Mouse (Mus musculus): ENCODE data around the gene Rpl13. TPM values are rescaled to one million over a fixed set of nuclear protein-coding genes. Genes with fewer than 3 reads are reported as not detected.
A peak's percentile ranks its signal among the peaks of the same experiment; 100 is the strongest.
"Not testable (repeated sequence)": the region's sequence is repeated elsewhere in the genome, so short reads cannot be mapped to it uniquely, and the experiment has no call there.

Gene Rpl13
- polyA plus RNA-seq, 1 experiment, result 1,500 TPM

DNA sequence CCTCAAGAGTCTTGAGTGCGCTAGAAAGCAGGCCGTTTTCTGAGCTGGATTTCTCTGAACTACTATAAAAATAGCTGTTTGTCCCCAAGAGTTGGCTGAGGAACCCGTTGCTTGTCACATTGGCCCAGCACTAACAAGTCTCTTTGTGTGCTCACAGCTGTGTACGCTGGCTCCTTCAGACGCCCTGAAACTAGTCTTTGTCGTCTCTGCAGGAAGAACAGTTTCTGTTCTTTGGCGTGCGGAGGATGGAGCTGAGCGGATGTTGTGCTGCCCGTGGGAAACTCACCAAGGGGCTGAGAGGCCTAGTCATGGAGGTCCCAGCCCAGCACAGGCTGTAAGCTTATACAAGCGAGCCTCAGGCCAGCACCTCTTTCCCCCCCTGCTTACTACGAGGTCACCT is 18.5 kb upstream of the Rpl13 start:
- H3K4me3 ChIP-seq (replicated peaks; ENCODE audit: extremely low read depth, low read depth, low read length), result no peak overlapping the region
- no peak for TF ChIP-seq CTCF (IDR thresholded peaks at IDR 0.05; ENCODE audit: insufficient read depth, low read length)
- no peak for TF ChIP-seq POLR2A (IDR thresholded peaks at IDR 0.05; ENCODE audit: borderline replicate concordance, extremely low read depth, low read depth, low read length)
- 88% methylated on average over 12 of the region's 12 CpGs for WGBS

DNA sequence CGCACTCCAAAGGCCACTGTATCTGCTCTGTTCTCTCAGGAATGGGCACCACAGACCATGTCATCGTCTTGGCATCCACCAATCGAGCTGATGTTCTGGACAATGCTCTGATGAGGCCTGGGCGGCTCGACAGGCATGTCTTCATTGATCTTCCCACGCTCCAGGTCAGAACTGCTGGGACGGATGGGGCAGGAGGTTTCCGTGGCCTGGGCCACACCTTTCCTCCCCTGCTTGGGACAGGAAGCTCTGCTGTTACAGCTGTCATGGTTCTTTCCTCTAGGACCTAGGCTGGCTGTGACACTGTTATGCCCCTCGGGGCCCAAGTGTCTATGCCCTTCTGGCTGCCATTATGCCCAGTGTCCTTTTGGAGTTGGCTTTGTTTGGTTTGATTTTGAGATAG is 14.9 kb upstream of the Rpl13 start:
- DNase-seq, result no peak
- Histone ChIP-seq H3K4me3 (replicated peaks; ENCODE audit: extremely low read depth, low read depth, low read length) (no peak overlapping the region), H3K4me1 (ENCODE audit: control insufficient read depth, insufficient read depth, low read length) (no peaks in the 10 kb centered on the region)
- WGBS, result 47% methylated on average over 9 of the region's 9 CpGs
- TF ChIP-seq CTCF (IDR thresholded peaks at IDR 0.05; ENCODE audit: insufficient read depth, low read length) (no peak), POLR2A (IDR thresholded peaks at IDR 0.05; ENCODE audit: borderline replicate concordance, extremely low read depth, low read depth, low read length) (no peak)

More for the DNA sequence above, 18.5 kb upstream of the Rpl13 start:
- no peak for DNase-seq
- H3K4me1 ChIP-seq (ENCODE audit: control insufficient read depth, insufficient read depth, low read length), result no peaks in the 10 kb centered on the region

DNA sequence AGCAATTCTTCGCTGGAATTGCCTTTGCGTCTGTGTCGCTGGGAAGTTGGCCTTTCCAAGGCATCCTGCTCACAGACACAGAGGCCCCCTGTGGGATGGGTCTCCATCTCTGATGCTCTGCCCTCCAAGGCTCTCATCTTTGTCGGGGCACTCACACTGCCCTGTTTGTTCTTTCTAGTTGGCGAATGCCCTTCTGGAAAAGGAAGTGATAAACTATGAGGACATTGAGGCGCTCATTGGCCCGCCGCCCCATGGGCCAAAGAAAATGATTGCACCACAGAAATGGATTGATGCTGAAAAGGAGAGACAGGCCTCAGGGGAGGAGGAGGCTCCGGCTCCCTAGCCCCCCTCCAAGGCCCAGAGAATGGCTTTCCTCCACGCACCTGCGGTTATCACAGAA is 4.9 kb upstream of the Rpl13 start:
- no peak for DNase-seq
- no peak overlapping the region for H3K4me3 ChIP-seq (replicated peaks; ENCODE audit: extremely low read depth, low read depth, low read length)
- TF ChIP-seq CTCF (IDR thresholded peaks at IDR 0.05; ENCODE audit: insufficient read depth, low read length) (no peak), POLR2A (IDR thresholded peaks at IDR 0.05; ENCODE audit: borderline replicate concordance, extremely low read depth, low read depth, low read length) (no peak)
- 84% methylated on average over 11 of the region's 11 CpGs for WGBS
- H3K4me1 ChIP-seq (ENCODE audit: control insufficient read depth, insufficient read depth, low read length), result no peaks in the 10 kb centered on the region

DNA sequence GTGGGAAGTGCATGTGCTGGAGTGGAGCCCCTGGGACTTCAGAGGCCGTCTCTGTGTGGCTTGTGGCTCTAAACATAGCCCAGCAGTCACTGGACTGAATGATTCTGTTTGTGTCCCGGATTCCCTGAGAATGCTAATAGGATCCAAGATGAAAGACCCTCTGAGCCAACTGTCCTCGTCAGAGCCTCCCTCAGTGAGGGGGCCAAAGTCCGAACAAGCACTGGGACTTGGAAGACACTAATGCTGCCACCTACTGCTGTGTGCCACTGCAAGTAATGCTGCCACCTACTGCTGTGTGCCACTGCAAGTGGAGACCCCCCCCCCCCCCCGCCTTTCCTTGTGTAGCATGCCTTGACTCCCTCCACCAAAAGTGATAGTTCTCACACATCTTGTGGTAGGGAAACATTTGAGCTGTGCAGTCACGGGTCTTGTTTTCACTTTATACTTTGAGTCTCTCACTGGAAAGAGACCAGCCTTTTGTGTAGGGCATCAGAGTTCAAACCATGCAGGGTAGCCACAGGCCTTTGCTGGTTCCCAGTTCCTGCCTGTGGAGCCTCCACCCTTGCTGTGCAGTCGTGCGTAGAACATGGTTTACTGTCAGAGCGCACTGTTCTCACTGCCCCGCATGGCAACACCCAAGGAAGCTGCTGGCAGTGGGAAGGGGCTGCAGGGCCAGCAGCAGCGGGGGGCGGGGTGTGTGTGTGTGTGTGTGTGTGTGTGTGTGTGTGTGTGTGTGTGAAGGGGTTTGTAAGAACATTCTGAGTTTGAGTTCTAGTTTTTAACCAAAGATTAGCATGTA is 4.2 kb upstream of the Rpl13 start:
- TF ChIP-seq CTCF (IDR thresholded peaks at IDR 0.05; ENCODE audit: insufficient read depth, low read length) (no peak), POLR2A (IDR thresholded peaks at IDR 0.05; ENCODE audit: borderline replicate concordance, extremely low read depth, low read depth, low read length) (no peak)
- 86% methylated on average over 12 of the region's 12 CpGs for WGBS
- DNase-seq, result no peak
- Histone ChIP-seq H3K4me1 (ENCODE audit: control insufficient read depth, insufficient read depth, low read length) (peaks cover under 1% of the 10 kb centered on the region), H3K4me3 (replicated peaks; ENCODE audit: extremely low read depth, low read depth, low read length) (no peak overlapping the region)

DNA sequence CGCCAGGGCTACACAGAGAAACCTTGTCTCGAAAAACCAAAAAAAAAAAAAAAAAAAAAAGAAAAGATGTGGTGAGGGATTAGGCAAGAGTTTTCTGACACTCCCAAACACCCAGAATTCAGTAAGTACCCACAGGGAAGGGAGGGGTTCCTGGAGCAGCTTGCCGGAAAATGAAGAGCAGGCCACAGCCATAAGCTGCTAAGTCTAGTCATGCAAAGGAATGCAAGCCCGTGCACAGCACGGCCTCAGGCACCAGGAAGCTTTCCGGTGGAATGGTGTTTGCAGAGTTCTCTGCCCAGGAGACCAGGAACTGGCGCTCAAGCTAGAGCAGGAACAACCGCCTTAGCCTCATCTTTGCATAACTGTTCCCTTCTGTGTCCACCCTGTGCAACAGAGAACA is 1.9 kb upstream of the Rpl13 start:
- H3K4me3 ChIP-seq (replicated peaks; ENCODE audit: extremely low read depth, low read depth, low read length), result no peak overlapping the region
- TF ChIP-seq CTCF (IDR thresholded peaks at IDR 0.05; ENCODE audit: insufficient read depth, low read length) (no peak), POLR2A (IDR thresholded peaks at IDR 0.05; ENCODE audit: borderline replicate concordance, extremely low read depth, low read depth, low read length) (no peak)
- DNase-seq, result no peak
- peaks cover 7% of the 10 kb centered on the region for H3K4me1 ChIP-seq (ENCODE audit: control insufficient read depth, insufficient read depth, low read length)
- 44% methylated on average over 8 of the region's 8 CpGs for WGBS

DNA sequence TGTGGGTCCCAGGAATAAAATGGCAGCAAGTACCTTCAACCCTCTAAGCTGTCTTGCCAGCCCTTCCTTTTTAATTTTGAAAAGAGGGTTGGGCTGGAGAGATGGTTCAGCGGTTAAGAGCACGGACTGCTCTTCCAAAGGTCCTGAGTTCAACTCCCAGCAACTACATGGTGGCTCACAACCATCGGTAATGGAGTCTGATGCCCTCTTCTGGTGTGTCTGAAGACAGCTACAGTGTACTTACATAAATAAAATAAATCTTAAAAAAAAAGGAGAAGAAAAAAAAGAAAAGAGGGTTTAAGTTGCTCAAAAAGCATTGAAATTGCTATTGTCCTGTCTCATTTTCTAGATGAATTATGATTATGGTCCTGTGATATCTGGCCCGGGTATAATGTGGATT is 906 bp upstream of the Rpl13 start:
- peaks cover 7% of the 10 kb centered on the region for H3K4me1 ChIP-seq (ENCODE audit: control insufficient read depth, insufficient read depth, low read length)
- no peak for DNase-seq
- 77% methylated on average over 4 of the region's 4 CpGs for WGBS
- TF ChIP-seq POLR2A (IDR thresholded peaks at IDR 0.05; ENCODE audit: borderline replicate concordance, extremely low read depth, low read depth, low read length) (no peak), CTCF (IDR thresholded peaks at IDR 0.05; ENCODE audit: insufficient read depth, low read length) (no peak)
- no peak overlapping the region for H3K4me3 ChIP-seq (replicated peaks; ENCODE audit: extremely low read depth, low read depth, low read length)

DNA sequence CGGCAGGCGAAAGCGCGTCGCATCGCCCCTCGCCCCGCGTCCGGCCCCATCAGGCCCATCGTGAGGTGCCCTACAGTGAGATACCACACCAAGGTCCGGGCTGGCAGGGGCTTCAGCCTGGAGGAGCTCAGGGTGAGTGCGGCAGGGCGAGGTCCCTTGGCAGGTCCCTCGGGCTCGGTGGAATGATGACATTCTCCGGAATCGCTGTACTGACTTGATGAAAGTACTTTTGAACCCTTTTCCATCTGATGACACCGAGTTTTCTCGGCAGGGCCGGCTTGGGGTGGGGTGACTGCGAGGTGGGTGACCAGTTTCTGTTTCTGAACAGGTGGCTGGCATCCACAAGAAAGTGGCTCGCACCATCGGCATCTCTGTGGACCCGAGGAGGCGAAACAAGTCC is 705 bp downstream of the Rpl13 start:
- 2% methylated on average over 26 of the region's 26 CpGs for WGBS
- not testable (repeated sequence) for H3K4me1 ChIP-seq (ENCODE audit: control insufficient read depth, insufficient read depth, low read length)
- DNase-seq, result peak; percentile 17
- H3K4me3 ChIP-seq (replicated peaks; ENCODE audit: extremely low read depth, low read depth, low read length), result peak overlapping the region; percentile 81

DNA sequence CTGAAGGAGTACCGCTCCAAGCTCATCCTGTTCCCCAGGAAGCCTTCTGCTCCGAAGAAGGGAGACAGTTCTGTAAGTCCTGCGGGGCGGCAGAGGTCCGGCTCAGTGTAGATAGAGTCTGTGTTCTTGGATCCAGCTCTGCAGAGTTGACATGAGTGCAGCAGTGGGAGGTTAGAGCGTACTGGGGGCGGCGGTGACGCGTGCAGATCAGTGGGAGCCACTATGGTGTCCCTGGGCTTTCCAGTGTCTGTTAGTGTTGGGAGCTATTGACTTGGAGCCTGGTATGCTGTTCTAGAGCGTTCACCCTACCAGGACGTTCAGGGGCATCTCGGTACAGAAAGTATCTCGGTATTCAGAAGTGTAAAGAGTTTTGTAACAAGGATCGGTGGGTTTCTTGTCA is 1.1 kb downstream of the Rpl13 start:
- TF ChIP-seq CTCF (IDR thresholded peaks at IDR 0.05; ENCODE audit: insufficient read depth, low read length) (no peak), POLR2A (IDR thresholded peaks at IDR 0.05; ENCODE audit: borderline replicate concordance, extremely low read depth, low read depth, low read length) (no peak)
- DNase-seq, result no peak
- Histone ChIP-seq H3K4me3 (replicated peaks; ENCODE audit: extremely low read depth, low read depth, low read length) (peak overlapping the region; percentile 42), H3K4me1 (ENCODE audit: control insufficient read depth, insufficient read depth, low read length) (peaks cover 7% of the 10 kb centered on the region)
- 9% methylated on average over 15 of the region's 15 CpGs for WGBS

DNA sequence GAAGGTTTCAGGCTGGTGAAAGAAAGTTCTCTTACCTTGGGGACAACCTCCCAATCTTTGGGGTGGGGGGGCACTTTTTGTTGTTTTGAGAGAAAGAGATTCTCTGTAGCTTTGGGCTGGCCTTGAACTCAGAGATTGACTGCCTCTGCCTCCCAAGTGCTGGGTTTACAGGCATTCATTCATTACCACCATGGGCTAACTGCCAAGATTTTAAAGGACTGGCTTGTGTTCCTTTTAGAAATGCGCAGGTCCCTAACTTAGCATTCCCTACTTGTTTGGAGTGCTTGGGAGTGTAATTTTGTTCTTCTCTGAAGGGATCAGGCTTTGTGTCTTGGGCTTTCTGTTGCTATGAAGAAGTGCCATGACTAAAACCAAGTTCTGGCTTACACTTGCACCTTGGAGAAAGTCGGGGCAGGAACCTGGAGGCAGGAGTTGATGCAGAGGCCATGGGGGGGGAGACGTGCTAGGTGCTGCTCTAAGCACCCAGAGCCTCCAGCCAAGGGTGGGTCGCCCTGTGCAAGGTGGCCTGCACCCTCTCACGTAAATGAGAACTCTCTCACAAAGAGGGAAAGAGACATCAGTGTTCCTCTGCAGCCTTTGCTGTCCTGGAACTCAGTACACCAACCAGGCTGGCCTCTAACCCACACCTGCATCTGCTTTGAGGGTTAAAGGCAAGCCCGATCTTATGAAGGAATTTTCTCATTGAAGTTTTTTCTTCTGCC is 2.1 kb downstream of the Rpl13 start:
- TF ChIP-seq CTCF (IDR thresholded peaks at IDR 0.05; ENCODE audit: insufficient read depth, low read length), result no peak
- no peak for TF ChIP-seq POLR2A (IDR thresholded peaks at IDR 0.05; ENCODE audit: borderline replicate concordance, extremely low read depth, low read depth, low read length)
- 70% methylated on average over 6 of the region's 6 CpGs for WGBS
- no peak overlapping the region for H3K4me3 ChIP-seq (replicated peaks; ENCODE audit: extremely low read depth, low read depth, low read length)
- H3K4me1 ChIP-seq (ENCODE audit: control insufficient read depth, insufficient read depth, low read length), result peaks cover 7% of the 10 kb centered on the region
- no peak for DNase-seq

Data from lung, adult 2 months (tissue).